Mouse (Mus musculus): Measurements from ENCODE around the gene Etv5. TPM values are rescaled to one million over a fixed set of nuclear protein-coding genes. Genes with fewer than 3 reads are reported as not detected.
"Not testable (repeated sequence)": the region's sequence is repeated elsewhere in the genome, so short reads cannot be mapped to it uniquely, and the experiment has no call there.

Gene Etv5
- polyA plus RNA-seq, 1 experiment from 2014 or later: 18.9 TPM

- WGBS: 97% methylated on average over 4 of the region's 4 CpGs
- peaks cover 39% of the 10 kb centered on the region for H3K36me3 ChIP-seq
Observed at GRCm38 (mm10) chr16:22403715-22404114, 35.8 kb downstream of the Etv5 start.

GRCm38 (mm10) chr16:22402600-22402999 is 36.9 kb downstream of the Etv5 start:
- Histone ChIP-seq H3K27ac (no peak overlapping the region), H3K36me3 (peaks cover 48% of the 10 kb centered on the region), H3K4me1 (replicated peaks) (no peaks in the 10 kb centered on the region), H3K4me3 (no peak overlapping the region), H3K27me3 (ENCODE audit: insufficient read depth, poor library complexity, severe bottlenecking) (no peaks in the 10 kb centered on the region), H3K9me3 (no peaks in the 10 kb centered on the region)
- no peak for DNase-seq (ENCODE audit: low spot score)

More at GRCm38 (mm10) chr16:22403715-22404114, 35.8 kb downstream of the Etv5 start:
- Histone ChIP-seq H3K4me1 (replicated peaks) (no peaks in the 10 kb centered on the region), H3K27me3 (ENCODE audit: insufficient read depth, poor library complexity, severe bottlenecking) (no peaks in the 10 kb centered on the region), H3K9me3 (no peaks in the 10 kb centered on the region), H3K27ac (no peak overlapping the region), H3K4me3 (no peak overlapping the region)
- no peak for DNase-seq (ENCODE audit: low spot score)

GRCm38 (mm10) chr16:22400226-22400625 is 39.3 kb downstream of the Etv5 start:
- Histone ChIP-seq H3K9me3 (no peaks in the 10 kb centered on the region), H3K4me1 (replicated peaks) (no peaks in the 10 kb centered on the region), H3K27me3 (ENCODE audit: insufficient read depth, poor library complexity, severe bottlenecking) (no peaks in the 10 kb centered on the region), H3K36me3 (peaks cover 49% of the 10 kb centered on the region), H3K27ac (no peak overlapping the region), H3K4me3 (no peak overlapping the region)
- DNase-seq (ENCODE audit: low spot score): no peak
- WGBS: 83% methylated on average over 6 of the region's 6 CpGs

- DNase-seq (ENCODE audit: low spot score): no peak
- WGBS: 89% methylated on average over 10 of the region's 10 CpGs
- no peak overlapping the region for H3K27ac ChIP-seq
- no peaks in the 10 kb centered on the region for H3K27me3 ChIP-seq (ENCODE audit: insufficient read depth, poor library complexity, severe bottlenecking)
- H3K4me3 ChIP-seq: no peak overlapping the region
- no peaks in the 10 kb centered on the region for H3K9me3 ChIP-seq
- H3K4me1 ChIP-seq (replicated peaks): no peaks in the 10 kb centered on the region
- H3K36me3 ChIP-seq: peaks cover 45% of the 10 kb centered on the region
Observed at GRCm38 (mm10) chr16:22398784-22399453, 40.6 kb downstream of the Etv5 start.

GRCm38 (mm10) chr16:22398354-22398753 is 41.2 kb downstream of the Etv5 start:
- no peak overlapping the region for H3K27ac ChIP-seq
- H3K36me3 ChIP-seq: peaks cover 50% of the 10 kb centered on the region
- no peaks in the 10 kb centered on the region for H3K9me3 ChIP-seq
- H3K4me1 ChIP-seq (replicated peaks): no peaks in the 10 kb centered on the region
- no peaks in the 10 kb centered on the region for H3K27me3 ChIP-seq (ENCODE audit: insufficient read depth, poor library complexity, severe bottlenecking)
- H3K4me3 ChIP-seq: no peak overlapping the region
- DNase-seq (ENCODE audit: low spot score): no peak
- 91% methylated on average over 11 of the region's 11 CpGs for WGBS

GRCm38 (mm10) chr16:22396420-22396819 is 43.1 kb downstream of the Etv5 start:
- Histone ChIP-seq H3K36me3 (peaks cover 62% of the 10 kb centered on the region), H3K27me3 (ENCODE audit: insufficient read depth, poor library complexity, severe bottlenecking) (no peaks in the 10 kb centered on the region), H3K4me3 (no peak overlapping the region), H3K9me3 (no peaks in the 10 kb centered on the region), H3K4me1 (replicated peaks) (no peaks in the 10 kb centered on the region), H3K27ac (no peak overlapping the region)
- DNase-seq (ENCODE audit: low spot score): no peak
- WGBS: 81% methylated on average over 8 of the region's 8 CpGs

GRCm38 (mm10) chr16:22395093-22395844 is 44.2 kb downstream of the Etv5 start:
- WGBS: 87% methylated on average over 15 of the region's 15 CpGs
- no peak for DNase-seq (ENCODE audit: low spot score)
- H3K4me1 ChIP-seq (replicated peaks): no peaks in the 10 kb centered on the region
- no peak overlapping the region for H3K4me3 ChIP-seq
- no peak overlapping the region for H3K27ac ChIP-seq
- no peaks in the 10 kb centered on the region for H3K27me3 ChIP-seq (ENCODE audit: insufficient read depth, poor library complexity, severe bottlenecking)
- no peaks in the 10 kb centered on the region for H3K9me3 ChIP-seq
- H3K36me3 ChIP-seq: peaks cover 56% of the 10 kb centered on the region

GRCm38 (mm10) chr16:22390348-22390897 is 49.1 kb downstream of the Etv5 start:
- Histone ChIP-seq H3K4me1 (replicated peaks) (0 out of 2 replicates have a peak, but pooled peaks cover 3% of the 10 kb centered on the region), H3K9me3 (no peaks in the 10 kb centered on the region), H3K36me3 (peaks cover 46% of the 10 kb centered on the region), H3K27ac (no peak overlapping the region), H3K27me3 (ENCODE audit: insufficient read depth, poor library complexity, severe bottlenecking) (no peaks in the 10 kb centered on the region), H3K4me3 (no peak overlapping the region)
- WGBS: 93% methylated on average over 9 of the region's 9 CpGs
- DNase-seq (ENCODE audit: low spot score): no peak

- no peak for DNase-seq (ENCODE audit: low spot score)
- no peak overlapping the region; the same call in 1 of the 2 replicates for H3K27ac ChIP-seq
- WGBS: 84% methylated on average over 13 of the region's 13 CpGs
- no peak overlapping the region for H3K4me3 ChIP-seq
- H3K4me1 ChIP-seq (replicated peaks): 0 out of 2 replicates have a peak, but pooled peaks cover 3% of the 10 kb centered on the region
- no peaks in the 10 kb centered on the region for H3K27me3 ChIP-seq (ENCODE audit: insufficient read depth, poor library complexity, severe bottlenecking)
- peaks cover 56% of the 10 kb centered on the region for H3K36me3 ChIP-seq
- no peaks in the 10 kb centered on the region for H3K9me3 ChIP-seq
Observed at GRCm38 (mm10) chr16:22389146-22389911, 50.2 kb downstream of the Etv5 start.

GRCm38 (mm10) chr16:22387731-22388130 is 51.8 kb downstream of the Etv5 start:
- 0 out of 2 replicates have a peak, but pooled peaks cover 3% of the 10 kb centered on the region for H3K4me1 ChIP-seq (replicated peaks)
- H3K9me3 ChIP-seq: no peaks in the 10 kb centered on the region
- peaks cover 55% of the 10 kb centered on the region for H3K36me3 ChIP-seq
- no peak overlapping the region for H3K27ac ChIP-seq
- DNase-seq (ENCODE audit: low spot score): no peak
- H3K27me3 ChIP-seq (ENCODE audit: insufficient read depth, poor library complexity, severe bottlenecking): no peaks in the 10 kb centered on the region
- H3K4me3 ChIP-seq: no peak overlapping the region
- WGBS: 93% methylated on average over 6 of the region's 6 CpGs

GRCm38 (mm10) chr16:22382018-22382417 is 57.5 kb downstream of the Etv5 start:
- 86% methylated on average over 6 of the region's 7 CpGs for WGBS
- Histone ChIP-seq H3K4me1 (replicated peaks) (peaks cover 11% of the 10 kb centered on the region; the same call in 1 of the 2 replicates), H3K36me3 (peaks cover 31% of the 10 kb centered on the region)
- DNase-seq (ENCODE audit: low spot score); H3K9me3 ChIP-seq; H3K27me3 ChIP-seq (ENCODE audit: insufficient read depth, poor library complexity, severe bottlenecking); H3K27ac ChIP-seq; H3K4me3 ChIP-seq: not testable (repeated sequence)

- Histone ChIP-seq H3K27me3 (ENCODE audit: insufficient read depth, poor library complexity, severe bottlenecking) (no peaks in the 10 kb centered on the region), H3K27ac (no peak overlapping the region), H3K4me1 (replicated peaks) (peaks cover 11% of the 10 kb centered on the region; the same call in 1 of the 2 replicates), H3K4me3 (no peak overlapping the region), H3K9me3 (no peaks in the 10 kb centered on the region), H3K36me3 (peaks cover 23% of the 10 kb centered on the region)
- WGBS: 87% methylated on average over 8 of the region's 8 CpGs
- no peak for DNase-seq (ENCODE audit: low spot score)
Observed at GRCm38 (mm10) chr16:22380981-22381380, 58.5 kb downstream of the Etv5 start.
